Mouse (Mus musculus): ENCODE data around the gene Kctd21. TPM values are rescaled to one million over a fixed set of nuclear protein-coding genes. Genes with fewer than 3 reads are reported as not detected.
A peak's percentile ranks its signal among the peaks of the same experiment; 100 is the strongest.

Gene Kctd21
- total and polyA plus RNA-seq, 2 experiments from 2014 or later: 3.2 to 8.4 TPM

DNA sequence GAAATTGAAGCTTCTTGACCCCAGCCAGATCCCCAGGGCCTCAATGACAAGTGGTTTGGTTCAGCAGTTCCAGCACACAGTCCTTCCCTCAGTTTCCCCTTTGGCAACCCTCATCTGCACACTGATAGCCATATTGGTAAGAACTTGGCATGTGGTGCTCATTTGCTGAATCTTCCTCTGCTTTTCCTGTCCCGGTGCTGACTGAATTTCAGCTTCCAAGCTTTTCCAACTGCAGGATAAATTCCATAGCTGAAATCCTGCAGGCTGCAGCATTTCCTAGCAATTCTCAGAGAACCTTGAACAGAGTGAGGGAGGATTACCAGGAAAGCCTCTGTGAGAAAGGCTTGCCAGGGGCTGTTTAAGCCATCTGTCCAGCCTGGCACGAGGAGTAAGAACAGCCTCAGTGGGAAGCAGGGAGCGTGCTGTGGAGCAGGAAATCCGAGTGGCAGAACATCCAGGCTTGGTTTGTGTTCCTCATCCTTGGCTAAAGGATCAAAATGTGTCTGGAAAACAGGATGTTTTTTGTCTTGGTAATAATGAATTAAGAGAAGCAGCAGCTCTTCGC is 54.8 kb downstream of the Kctd21 start:
- H3K27me3 ChIP-seq (ENCODE audit: insufficient read depth, low read length): no peaks in the 10 kb centered on the region
- H3K4me1 ChIP-seq (ENCODE audit: insufficient read depth, low read length): no peaks in the 10 kb centered on the region
- ATAC-seq (peak; percentile 94), DNase-seq (ENCODE audit: low spot score) (peak; percentile 90)
- H3K27ac ChIP-seq: peak overlapping the region; percentile 75
- no peak overlapping the region for H3K9ac ChIP-seq (replicated peaks; ENCODE audit: low read length)
- peak; percentile 43 for TF ChIP-seq CTCF (IDR thresholded peaks at IDR 0.05; ENCODE audit: low read depth)
- H3K4me3 ChIP-seq (ENCODE audit: low read length): no peak overlapping the region
- WGBS: 48% methylated on average over 5 of the region's 5 CpGs
- H3K4me2 ChIP-seq (ENCODE audit: low read depth, low read length): no peak overlapping the region
- peaks cover 12% of the 10 kb centered on the region for H3K36me3 ChIP-seq (ENCODE audit: insufficient read depth, low read length)
- H3K9me3 ChIP-seq (ENCODE audit: low read length): no peaks in the 10 kb centered on the region

DNA sequence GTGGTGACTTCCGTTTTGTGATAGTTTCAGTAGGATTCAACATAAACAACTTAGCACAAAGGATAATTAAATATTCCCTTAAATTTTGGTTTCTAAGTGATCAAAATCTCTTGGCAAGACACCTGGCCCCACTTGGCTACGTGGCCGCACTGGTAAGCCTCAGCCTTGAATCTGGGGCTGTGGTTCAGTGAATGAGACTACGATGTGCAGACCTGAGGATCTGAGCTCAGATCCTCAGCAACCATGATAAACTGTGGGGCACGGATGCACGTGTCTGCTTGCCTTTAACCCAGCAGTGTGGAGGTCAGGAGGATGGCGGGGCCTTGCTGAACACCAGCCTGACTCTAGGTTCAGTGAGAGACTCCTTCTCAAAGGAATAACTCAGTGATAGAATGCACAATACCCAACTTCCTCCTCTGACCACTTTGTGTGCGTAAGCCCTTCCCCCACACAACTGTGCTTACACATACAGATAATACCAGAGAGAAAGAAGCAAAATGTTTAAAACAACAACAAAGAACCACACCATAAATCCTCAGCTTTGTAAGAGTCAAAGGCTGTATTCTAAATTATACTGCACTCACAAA is 55.5 kb downstream of the Kctd21 start:
- Histone ChIP-seq H3K9me3 (ENCODE audit: low read length) (no peaks in the 10 kb centered on the region), H3K27me3 (ENCODE audit: insufficient read depth, low read length) (no peaks in the 10 kb centered on the region), H3K9ac (replicated peaks; ENCODE audit: low read length) (no peak overlapping the region), H3K4me1 (ENCODE audit: insufficient read depth, low read length) (no peaks in the 10 kb centered on the region), H3K36me3 (ENCODE audit: insufficient read depth, low read length) (peaks cover 11% of the 10 kb centered on the region), H3K27ac (peak overlapping the region; percentile 75), H3K4me3 (ENCODE audit: low read length) (no peak overlapping the region), H3K4me2 (ENCODE audit: low read depth, low read length) (no peak overlapping the region)
- WGBS: 68% methylated on average over 8 of the region's 8 CpGs
- no peak for TF ChIP-seq CTCF (IDR thresholded peaks at IDR 0.05; ENCODE audit: low read depth)
- DNase-seq (ENCODE audit: low spot score) (no peak), ATAC-seq (no peak)

DNA sequence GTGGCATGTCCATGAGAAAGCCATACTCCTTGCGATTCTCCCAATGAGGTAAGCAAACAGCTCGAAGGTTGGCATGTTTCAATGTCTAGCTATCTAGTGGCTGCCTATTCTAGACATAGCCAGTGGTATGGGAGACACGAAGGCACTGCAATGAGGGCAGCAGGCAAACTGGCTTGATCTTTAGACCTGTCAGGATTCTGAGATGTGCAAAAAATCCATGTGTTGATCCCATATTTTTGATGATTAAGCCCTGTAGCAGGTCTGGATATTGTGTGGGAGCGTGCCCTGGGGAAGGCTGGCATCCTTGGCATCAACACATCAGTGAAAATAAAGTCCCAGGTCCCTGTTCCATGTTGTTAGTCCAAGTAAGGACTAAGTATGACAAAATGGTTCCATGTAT is 56.4 kb downstream of the Kctd21 start:
- peaks cover 9% of the 10 kb centered on the region for H3K36me3 ChIP-seq (ENCODE audit: insufficient read depth, low read length)

DNA sequence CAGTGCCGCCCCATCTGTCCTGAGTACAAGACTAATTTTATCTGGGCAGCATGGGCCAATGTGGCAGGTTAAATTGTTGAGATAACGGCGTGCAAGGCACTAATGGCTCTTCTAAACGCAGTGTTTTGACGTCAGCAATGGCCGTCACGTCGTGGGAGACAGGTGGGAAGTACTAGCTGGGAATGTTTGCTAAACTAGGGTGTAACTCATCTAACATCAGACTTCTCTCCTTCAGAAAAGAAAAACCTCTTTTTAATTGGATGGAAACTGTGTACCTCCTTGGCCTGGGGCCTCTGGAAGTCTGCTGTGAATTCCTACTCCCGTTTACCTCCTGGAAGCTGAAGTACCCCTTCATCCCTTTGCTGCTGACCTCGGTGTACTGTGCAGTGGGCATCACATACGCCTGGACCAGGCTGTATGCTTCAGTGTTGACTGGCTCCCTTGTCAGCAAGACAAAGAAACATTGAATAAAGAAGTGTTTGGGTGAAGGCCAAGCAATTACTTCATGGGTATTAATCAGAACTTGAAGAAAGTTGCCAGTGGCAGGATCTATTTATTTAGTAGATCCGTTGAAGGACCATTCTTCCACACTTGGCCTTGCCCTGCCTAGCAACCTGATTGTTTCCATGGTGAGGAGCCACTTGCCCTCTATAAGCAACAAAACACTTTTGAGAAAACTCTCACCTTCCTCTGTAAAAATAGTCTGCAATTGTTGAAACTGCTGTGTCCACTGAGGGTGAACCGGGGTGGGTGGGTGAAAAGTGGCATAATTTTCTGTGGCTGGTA is 59.4 kb downstream of the Kctd21 start:
- peak; percentile 63 for DNase-seq (ENCODE audit: low spot score)
- peaks cover 5% of the 10 kb centered on the region for H3K36me3 ChIP-seq (ENCODE audit: insufficient read depth, low read length)
- peak; percentile 69 for ATAC-seq

More for the DNA sequence above, 56.4 kb downstream of the Kctd21 start:
- WGBS: 89% methylated on average over 4 of the region's 4 CpGs
- H3K9ac ChIP-seq (replicated peaks; ENCODE audit: low read length): no peak overlapping the region
- H3K4me3 ChIP-seq (ENCODE audit: low read length): no peak overlapping the region
- H3K27me3 ChIP-seq (ENCODE audit: insufficient read depth, low read length): no peaks in the 10 kb centered on the region
- H3K27ac ChIP-seq: no peak overlapping the region
- ATAC-seq: no peak
- no peak for TF ChIP-seq CTCF (IDR thresholded peaks at IDR 0.05; ENCODE audit: low read depth)
- no peaks in the 10 kb centered on the region for H3K4me1 ChIP-seq (ENCODE audit: insufficient read depth, low read length)
- H3K9me3 ChIP-seq (ENCODE audit: low read length): no peaks in the 10 kb centered on the region
- no peak overlapping the region for H3K4me2 ChIP-seq (ENCODE audit: low read depth, low read length)
- DNase-seq (ENCODE audit: low spot score): no peak

DNA sequence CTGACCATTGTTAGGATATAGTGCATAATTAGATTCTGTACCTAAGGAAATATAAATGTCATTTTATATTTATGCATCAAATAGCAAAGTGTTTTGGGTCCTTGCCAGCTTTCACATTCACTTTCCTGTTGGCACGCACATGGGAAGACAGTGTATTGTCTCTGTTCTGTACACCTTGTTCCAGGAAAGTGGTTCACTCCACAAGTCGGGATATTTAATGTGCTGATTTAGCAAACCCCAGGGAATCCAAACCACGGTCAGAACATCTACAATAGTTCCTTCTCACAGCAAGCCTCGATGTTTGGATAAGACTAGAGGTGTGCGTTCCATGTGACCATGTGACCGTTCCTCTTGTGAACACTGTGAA is 59.9 kb downstream of the Kctd21 start:
- no peak overlapping the region for H3K4me2 ChIP-seq (ENCODE audit: low read depth, low read length)
- no peak overlapping the region for H3K4me3 ChIP-seq (ENCODE audit: low read length)
- no peaks in the 10 kb centered on the region for H3K4me1 ChIP-seq (ENCODE audit: insufficient read depth, low read length)
- ATAC-seq (no peak), DNase-seq (ENCODE audit: low spot score) (no peak)
- H3K27ac ChIP-seq: no peak overlapping the region
- 47% methylated on average over 6 of the region's 6 CpGs for whole genome bisulfite sequencing
- no peaks in the 10 kb centered on the region for H3K27me3 ChIP-seq (ENCODE audit: insufficient read depth, low read length)
- no peaks in the 10 kb centered on the region for H3K9me3 ChIP-seq (ENCODE audit: low read length)
- H3K9ac ChIP-seq (replicated peaks; ENCODE audit: low read length): no peak overlapping the region
- peaks cover 5% of the 10 kb centered on the region for H3K36me3 ChIP-seq (ENCODE audit: insufficient read depth, low read length)
- TF ChIP-seq CTCF (IDR thresholded peaks at IDR 0.05; ENCODE audit: low read depth): no peak

More for the DNA sequence above, 59.4 kb downstream of the Kctd21 start:
- H3K9me3 ChIP-seq (ENCODE audit: low read length): no peaks in the 10 kb centered on the region
- no peak overlapping the region for H3K4me2 ChIP-seq (ENCODE audit: low read depth, low read length)
- no peak overlapping the region for H3K4me3 ChIP-seq (ENCODE audit: low read length)
- no peaks in the 10 kb centered on the region for H3K27me3 ChIP-seq (ENCODE audit: insufficient read depth, low read length)
- peak overlapping the region; percentile 12; the same call in 1 of the 2 replicates for H3K27ac ChIP-seq
- H3K4me1 ChIP-seq (ENCODE audit: insufficient read depth, low read length): no peaks in the 10 kb centered on the region
- no peak overlapping the region for H3K9ac ChIP-seq (replicated peaks; ENCODE audit: low read length)
- no peak for TF ChIP-seq CTCF (IDR thresholded peaks at IDR 0.05; ENCODE audit: low read depth)
- WGBS: 39% methylated on average over 13 of the region's 13 CpGs

DNA sequence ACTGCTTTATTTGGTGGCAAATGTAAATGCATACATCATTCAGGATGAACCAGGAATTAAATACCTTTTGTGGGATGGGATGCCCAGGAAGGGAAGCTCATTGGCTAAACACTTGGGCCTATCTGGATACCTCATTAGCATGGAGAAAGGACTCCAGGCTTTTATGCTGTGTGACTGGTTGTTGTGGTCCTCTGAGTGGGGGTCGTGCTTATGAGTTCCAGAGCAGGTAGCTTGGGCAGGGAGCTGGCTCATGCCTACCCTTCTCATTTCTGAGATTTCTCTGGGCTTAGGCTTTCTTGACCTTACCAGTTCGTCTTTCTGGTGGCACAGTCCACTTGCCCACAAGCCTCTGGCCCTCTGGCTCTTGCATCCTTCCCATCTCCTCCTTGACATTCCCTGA is 62.2 kb downstream of the Kctd21 start:
- no peak for TF ChIP-seq CTCF (IDR thresholded peaks at IDR 0.05; ENCODE audit: low read depth)
- ATAC-seq (no peak), DNase-seq (ENCODE audit: low spot score) (no peak)
- no peak overlapping the region for H3K4me2 ChIP-seq (ENCODE audit: low read depth, low read length)
- H3K9ac ChIP-seq (replicated peaks; ENCODE audit: low read length): no peak overlapping the region
- 89% methylated on average over 2 of the region's 2 CpGs for WGBS
- H3K4me3 ChIP-seq (ENCODE audit: low read length): no peak overlapping the region
- H3K27ac ChIP-seq: no peak overlapping the region
- no peaks in the 10 kb centered on the region for H3K9me3 ChIP-seq (ENCODE audit: low read length)
- no peaks in the 10 kb centered on the region for H3K4me1 ChIP-seq (ENCODE audit: insufficient read depth, low read length)
- peaks cover 5% of the 10 kb centered on the region; the same call in 1 of the 2 replicates for H3K36me3 ChIP-seq (ENCODE audit: insufficient read depth, low read length)
- no peaks in the 10 kb centered on the region for H3K27me3 ChIP-seq (ENCODE audit: insufficient read depth, low read length)

All from hindbrain, postnatal 0 days (tissue).